Mouse (Mus musculus) heart, adult 9 months (tissue): Measurements from ENCODE around the gene Amfr.
A peak's percentile ranks its signal among the peaks of the same experiment; 100 is the strongest.

ENCODE experiments used
- DNase-seq, 2 experiments: peaks; one replicate each; pipeline ENCODE4 v3.0.0; 2022; ENCODE audit warnings: low spot score in 2 of 2

Gene Amfr

DNA sequence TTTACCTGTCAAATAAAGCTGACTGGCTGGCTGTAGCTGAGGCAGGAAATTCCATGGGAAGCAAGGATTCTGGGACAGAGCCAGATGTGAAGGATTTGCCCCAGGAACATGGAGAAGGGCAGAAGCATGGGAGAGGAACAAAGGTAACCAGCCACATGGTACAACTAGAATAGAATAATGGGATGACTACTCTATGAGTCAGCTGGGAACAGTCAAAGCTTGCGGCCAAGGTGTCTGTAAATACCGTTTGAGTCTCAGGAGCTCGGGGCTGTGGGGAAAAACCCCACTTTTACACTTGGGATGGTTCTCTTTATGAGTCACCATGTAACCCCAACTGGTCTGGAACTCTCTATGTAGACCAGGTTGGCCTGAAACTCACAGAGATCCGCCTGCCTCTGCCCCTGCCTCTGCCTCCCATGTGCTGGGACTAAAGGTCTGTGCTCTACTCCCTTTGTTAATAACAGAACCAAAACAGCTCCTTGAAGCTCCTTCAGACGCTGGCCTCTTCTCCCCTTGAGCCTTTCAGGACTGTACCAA is 30.9 kb downstream of the Amfr start:
- DNase-seq = no peak

DNA sequence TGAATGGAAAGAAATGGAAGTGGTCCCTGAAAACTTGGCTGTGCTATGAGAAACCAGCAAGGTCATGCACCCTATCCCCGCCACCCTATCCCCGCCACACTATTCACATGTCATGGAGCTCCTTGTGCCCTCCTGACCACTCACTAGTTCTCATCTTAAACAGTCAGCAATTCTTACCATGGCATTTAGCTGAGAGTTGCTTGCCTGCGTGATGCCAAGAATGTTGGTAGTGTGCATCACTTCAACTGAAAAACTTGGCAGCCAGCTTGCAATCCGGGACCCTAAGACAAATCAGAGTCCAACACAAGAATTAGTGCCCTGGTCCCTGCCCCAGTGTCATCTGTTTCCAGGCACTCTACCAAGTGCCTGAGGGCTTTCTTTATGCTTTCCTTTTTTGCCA is 32.5 kb downstream of the Amfr start:
- no peak for DNase-seq

DNA sequence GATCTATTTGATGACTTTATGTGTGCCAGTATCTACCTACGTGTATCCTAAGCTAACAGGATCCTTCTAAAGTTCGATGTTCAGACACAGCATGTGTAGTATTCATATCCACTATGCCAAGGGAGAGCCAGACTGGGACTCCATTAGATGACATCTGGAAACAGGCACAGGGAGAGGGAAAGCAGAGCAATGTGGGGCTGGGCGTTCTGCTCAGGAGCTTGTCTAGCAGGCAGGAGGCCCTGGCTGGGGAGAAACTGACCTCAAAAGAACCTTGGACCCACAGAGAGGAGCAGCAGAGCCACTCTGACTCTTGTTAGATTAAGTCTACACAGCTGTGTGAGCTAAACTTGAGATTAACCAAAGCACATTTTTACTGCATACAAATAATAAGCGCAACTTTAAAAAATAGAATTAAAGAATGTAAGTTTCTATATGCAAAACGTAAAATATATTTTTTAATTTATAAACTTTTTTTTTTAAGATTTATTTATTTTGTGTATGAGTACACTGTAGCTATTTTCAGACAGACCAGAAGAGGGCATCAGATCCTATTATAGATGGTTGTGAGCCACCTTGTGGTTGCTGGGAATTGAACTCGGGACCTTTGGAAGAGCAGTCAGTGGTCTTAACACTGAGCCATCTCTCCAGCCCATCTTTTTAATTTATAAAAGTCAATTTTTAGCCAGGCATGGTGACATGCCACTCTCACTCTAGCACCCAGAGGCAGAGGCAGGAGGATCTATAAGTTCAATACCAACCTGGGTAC is 36.0 kb downstream of the Amfr start:
- DNase-seq = peak in 1 of 2 experiments; percentile 17

DNA sequence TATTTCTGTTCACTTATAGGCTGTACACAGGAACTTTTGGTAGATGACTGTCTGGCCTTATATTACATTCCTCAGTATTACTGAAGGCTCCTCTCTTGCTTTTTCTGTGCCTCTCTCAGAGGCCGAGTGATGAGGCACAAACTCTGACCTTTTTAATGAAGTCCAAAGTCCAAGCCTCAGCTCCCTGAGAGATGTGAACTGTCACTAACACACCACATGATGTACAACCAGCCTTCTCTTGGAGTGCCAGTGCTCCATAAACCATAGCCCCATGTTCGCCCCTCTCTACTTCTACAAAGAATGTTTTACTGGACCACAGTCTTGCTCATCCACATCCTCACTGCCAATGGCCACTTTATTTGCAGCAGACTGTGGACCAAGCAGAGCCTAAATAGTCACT is 37.3 kb downstream of the Amfr start:
- no peak for DNase-seq

DNA sequence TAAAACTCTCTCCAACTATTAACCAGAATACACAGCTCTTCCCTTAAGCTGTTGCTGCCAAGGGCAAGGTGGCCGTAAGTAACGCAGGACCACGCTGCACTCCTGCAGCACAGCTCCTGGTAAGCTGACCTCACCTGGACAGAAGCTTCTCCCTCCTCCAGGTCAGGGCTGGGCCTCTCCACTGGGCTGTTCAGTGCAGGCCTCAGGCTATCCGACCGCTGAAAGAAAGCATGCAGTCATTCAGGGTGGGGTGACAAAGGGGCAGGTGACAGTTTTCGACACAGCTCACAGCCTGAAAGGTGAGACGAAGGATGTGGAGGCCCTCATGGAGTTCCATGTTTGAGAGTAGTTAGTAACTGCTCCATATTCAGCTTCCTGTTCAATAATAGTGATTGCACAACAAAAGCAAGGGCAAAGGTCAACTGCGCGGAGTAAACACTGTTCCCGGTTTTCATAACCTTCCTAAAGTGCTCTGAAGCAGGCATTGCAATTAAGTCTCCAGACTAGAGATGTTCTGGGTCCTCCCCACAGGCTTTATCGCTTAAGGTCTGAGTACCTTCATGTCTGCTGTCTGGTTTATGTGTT is 37.9 kb downstream of the Amfr start:
- DNase-seq = no peak

DNA sequence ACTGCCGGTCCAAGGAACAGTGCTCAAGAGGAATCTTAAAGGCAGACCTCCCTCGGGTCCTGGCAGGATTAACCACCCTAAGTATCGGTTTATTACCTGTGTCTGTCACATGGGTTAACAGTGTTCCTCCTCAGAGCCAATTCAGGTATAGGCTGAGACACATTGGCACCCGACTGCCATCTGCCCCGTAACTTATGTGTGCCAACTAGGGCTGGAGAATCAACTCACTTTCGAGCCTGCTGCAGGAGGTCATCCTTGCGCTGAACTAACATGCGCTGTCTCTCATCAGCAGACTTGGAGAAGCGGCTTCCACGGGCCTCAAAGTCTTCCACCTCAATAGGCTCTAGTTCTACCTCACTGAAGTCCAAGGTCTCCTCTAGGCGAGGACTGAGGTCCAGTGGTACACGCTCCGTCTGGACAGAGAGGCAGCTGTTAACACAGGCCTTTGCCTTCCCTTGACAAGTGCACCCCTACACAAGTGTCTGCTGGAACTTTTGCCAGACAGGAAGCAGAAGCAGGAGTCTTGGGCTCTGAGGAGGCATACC is 38.7 kb downstream of the Amfr start:
- DNase-seq = no peak

DNA sequence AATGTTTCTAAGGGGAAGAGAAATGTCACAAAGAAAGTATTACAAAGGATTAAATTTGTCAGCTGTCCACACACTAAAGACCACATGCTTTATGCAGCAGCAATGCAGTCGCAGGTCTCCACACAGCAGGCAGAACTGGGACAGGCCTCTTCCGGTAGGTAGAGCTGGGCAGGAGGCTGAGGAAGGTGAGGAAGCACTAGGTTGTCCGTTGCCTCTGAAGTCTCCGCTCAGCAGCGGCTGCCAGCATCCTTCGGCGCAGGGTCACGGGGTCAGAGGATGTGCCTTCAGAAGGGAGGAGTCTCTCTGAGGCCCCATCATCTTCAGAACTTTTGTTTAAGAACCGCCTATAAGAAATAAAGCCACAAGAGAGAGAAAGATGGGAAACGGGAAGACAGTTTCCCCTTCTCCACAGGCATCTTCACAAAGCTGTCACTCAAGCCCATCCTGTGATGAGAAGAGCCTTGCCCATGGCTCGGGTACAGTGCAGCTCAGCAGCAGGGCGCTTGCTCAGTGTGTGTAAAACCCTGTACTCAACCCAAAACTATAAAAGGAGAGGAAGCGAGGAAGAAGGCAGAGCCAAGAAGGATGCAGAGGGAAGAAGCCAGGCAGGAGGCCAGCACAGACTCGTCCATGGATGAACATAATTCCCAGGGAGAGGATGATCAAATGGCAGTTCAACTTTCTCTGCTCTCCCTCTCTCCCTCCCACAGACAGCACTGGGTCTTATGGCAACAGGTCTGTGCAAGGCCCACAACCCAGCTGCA is 39.5 kb downstream of the Amfr start:
- DNase-seq = no peak

DNA sequence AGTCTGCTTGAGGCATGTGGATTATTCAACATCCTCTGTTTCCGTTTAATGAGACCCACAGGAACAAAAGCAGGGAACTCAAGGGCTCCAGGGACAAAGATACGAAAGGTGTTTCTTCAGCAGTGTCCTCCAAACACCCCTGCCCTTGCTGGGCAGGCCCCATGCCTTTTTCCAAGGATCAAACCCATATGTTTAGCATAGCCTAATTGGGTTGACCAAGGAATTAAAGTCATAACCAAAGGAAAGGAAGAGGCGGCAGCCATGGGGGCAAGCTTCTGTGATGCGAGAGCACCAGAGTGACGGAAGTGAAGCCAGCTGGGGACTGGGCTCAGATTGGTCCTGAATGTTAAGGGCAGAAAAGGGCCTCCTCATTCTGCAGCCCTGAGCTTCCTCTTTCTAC is 40.4 kb downstream of the Amfr start:
- DNase-seq = no peak

DNA sequence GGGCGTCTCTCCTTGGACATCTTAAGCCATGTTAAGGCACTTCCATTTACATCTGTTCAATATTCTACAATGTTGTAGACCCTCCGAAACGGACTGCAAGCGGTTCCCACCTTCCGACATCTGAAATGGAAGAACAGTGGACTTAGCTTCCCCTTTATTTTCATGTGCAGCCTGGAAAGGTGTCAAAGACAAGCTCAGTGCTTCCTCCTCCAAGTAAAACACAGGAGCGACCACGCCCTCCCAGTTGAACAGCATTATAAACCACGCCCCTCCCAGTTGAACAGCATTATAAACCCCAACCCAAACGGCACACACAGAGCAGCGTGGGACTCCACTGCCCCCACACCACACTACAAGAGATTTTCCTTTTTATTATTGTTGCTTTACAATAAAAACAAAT is 41.2 kb downstream of the Amfr start:
- no peak for DNase-seq

DNA sequence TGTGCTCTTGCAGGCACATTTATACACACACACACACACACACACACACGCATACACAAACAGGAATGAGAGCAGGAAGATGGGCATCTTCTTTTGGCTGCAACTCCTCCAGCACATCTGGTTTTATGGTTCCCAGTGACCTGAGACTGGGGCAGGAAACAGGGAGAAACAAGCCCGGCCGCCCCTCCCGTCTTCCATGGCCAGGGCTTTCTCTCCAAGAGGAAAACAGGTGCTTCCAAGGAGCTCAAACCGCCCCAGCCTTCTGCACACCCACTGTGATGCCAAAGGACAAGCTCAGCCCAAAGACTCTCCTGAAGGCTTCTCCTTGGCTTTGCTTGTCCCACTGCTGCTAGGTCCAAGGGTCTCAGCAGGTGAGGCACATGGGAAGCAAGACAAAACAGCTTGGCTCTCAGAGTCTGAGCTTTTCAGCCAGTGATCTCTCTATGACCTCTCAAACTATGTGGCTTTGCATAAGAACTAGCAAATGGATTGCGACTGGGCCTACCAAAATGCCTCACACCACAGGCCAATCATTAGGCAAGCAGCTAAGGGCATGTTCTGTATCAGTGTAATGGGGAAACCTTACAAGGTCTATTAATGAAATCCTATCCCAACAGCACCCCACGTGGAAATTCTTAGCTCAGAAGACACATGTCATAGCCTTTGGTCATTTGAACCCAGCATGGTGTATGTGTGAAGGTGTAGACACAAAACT is 42.9 kb downstream of the Amfr start:
- no peak for DNase-seq

DNA sequence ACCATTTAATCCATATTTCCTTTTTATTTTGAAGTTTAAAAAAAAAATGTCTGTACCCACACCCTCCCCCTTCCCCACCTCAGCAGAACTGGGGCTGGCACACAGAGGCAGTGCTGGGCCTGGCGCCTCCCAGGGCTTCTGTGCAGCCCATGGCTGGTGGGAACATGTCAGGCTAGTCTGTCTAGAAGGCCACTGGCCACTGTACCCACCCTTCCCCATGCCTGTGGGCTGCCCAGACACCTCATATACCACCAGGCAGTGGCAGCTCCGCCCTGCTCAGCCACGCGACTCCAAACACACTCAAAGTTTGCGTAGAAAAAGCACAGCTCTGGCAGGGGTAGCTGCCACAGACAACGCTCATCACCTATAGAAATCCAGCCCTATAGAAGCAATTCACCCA is 44.3 kb downstream of the Amfr start:
- no peak for DNase-seq

DNA sequence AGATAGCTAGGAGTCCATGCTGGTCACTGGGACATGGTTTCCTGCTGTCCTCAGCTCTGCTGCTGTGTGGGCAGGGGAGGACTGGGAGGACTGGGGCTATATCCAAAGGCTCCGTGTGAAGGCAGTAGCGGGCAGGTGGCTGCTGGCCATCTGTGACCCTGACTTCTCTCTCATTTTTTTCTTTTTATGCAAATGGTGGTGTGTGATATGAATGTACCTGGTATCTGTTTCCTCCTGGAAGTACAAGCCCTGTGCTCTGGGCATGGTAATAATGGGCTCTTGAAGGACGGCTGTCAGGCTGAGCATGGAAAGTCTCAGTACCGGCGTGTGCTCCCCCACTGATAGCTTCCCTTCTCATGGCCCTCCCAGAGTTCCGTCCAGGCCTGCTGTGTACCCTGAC is 51.7 kb downstream of the Amfr start:
- DNase-seq = no peak

DNA sequence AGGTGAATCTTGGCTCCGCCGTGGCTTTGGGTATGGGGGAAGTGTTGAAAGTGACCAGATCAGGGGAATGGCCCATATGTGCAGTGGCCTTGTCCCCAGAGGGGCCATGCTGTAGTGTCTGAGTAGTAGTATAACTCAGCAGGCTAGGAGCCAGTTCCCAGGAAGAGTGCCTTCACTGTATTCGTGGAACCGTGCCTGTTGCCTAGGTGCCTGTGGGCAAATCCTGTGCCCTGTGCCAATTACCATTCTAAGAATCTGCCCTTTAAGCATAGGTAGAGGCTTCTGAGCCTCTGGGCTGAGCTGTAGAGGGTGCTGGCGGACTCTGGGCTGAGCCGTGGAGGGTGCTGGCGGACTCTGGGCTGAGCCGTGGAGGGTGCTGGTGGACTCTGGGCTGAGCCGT is 54.2 kb downstream of the Amfr start:
- peak in 1 of 2 experiments; percentile 27 for DNase-seq

DNA sequence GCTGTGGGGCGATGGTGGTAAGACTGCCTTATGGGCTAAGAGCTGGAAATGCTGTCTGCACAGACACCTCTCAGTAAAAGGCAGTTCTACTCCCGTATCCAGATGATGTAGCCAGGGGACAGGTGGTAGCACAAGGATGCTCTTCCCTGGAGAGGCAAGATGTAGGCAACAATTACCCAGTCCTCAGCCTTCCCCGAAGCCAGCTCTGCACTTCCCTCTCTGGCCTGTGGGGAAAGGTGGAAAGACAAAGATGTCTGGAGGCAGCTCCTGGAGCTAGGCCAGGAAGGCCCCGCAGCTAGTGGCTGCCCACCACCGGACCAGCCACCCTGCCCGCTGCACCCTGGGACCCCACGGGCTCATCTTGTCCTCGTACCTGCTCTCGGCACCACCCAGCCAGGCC is 60.1 kb downstream of the Amfr start:
- no peak for DNase-seq

DNA sequence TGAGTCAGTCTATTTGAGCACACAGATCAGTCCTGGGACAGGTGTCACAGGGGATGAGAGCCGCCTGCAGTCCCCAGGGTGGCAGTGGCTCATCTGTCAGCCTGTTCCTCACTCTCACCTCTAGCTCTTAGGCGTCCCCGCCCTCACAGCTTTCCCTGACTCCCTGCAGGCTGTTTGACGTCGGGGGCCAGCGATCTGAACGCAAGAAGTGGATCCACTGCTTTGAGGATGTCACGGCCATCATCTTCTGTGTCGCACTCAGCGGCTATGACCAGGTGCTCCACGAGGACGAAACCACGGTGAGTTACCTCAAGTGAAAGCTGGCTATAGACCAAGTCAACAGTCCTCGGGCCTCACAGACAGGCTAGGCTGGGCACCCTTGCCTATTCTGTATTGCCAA is 62.5 kb downstream of the Amfr start:
- DNase-seq = no peak

DNA sequence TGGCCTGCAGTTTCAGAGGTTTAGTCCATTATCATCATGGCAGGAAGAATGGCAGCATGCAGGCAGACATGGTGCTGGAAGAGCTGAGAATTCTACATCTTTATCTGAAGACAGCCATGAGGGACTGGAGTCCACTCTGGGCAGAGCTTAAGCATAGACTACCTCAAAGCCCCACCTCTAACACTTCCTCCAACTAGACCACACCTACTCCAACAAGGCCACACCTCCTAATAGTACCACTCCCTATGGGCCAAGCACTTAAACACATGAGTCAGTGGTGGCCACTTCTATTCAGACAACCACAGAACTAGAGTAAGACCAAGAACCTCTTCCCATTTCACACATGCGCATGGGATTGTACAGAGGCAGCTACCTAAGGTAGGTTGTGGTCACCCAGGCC is 66.2 kb downstream of the Amfr start:
- DNase-seq = no peak

DNA sequence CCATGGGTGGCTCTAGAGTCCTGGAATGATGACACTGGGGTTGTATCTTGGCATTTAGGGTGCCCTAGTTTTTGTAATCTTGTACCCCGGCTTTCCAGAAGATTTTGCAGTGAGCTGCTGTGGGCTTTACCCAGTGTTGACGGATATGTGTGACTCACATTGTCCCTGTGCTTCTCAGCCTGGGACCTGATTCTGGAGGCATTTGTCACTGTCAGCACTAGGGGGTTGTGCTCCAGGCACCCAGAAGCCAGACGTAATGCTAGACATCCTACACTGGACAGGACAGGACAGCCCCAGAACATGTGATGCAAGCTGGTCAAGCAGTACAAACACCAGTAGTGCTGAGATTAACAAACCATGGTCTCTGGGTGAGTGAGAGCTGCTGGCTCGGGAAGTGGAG is 66.9 kb downstream of the Amfr start:
- DNase-seq = no peak

DNA sequence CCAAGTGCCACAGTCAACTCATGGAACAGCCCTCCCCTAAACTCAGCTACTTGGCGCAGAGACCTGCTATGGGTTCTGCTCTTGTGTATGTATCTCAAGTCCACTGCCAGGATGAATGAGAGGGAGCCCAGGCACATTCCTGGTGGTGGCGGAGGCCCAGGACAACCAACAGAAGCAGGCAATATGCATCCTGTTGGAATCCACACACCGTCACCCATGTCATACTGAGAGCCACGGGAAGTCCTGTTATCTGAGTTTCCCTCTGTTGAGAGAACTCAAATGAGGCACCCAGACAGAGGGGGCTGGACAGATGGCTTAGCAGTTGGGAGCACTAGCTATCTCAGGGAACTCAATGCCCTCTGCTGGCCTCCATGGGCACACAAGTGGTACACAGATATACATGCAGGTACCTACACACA is 71.0 kb downstream of the Amfr start:
- no peak for DNase-seq

DNA sequence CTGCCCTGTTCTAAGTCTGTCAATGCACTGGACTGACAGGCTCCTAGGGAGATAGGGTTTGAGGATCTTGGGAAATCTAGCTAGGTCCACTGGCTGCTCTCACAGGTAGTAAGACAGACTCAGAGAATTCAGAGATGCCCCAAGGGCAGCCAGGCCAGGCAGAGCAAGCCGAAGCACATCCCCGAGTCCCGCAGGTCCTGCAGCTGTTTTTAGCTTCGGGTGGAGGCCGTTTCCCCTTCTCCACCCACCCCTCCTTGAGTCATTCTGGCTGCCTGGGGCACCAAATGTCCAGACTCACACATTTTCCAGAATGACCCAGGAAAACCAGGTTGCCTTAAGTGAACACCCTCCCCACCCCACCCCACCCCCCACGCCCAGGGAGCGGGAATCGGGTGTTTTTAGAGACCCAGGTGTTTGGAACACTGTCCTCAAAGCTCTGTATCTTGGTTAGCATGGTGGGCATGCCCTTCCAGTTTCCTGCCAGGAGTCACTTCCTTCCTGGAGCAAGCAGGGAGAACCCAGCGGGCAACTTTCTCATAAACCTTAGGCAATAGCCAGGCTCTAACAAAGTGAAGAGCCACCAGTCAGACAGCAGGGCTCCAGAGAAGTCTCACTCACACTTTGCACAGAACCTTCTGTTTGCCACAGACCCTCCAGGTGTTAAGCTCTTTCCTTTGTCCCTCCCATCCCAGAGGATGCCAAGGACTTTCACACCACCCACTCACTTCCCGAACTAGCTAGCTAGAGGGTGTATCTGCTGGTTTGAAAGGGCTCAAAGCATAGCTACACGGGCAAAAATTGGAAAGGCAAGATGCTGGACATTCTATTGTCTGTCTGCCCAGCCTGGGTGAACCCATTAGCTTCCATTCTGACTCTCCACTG is 71.9 kb downstream of the Amfr start:
- DNase-seq = no peak

DNA sequence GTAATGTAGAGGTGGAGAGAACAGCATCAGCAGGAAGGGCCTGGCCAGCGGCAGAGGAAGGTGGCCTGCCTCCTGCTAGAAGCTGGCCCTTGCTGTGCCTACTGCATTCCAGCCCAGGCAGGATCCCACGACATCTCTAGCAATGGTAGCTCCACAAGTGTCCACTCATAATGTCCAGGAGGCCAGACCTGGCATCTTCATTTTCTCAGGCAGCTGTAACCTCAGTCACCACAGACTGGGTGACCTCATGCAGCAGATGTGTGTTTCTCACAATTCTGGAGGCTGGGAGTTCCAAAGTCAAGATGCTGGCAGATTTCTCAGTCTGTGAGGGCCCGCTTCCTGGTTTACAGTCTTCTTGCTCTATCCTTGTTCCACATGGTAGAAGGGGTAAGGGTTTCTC is 74.4 kb downstream of the Amfr start:
- no peak for DNase-seq

DNA sequence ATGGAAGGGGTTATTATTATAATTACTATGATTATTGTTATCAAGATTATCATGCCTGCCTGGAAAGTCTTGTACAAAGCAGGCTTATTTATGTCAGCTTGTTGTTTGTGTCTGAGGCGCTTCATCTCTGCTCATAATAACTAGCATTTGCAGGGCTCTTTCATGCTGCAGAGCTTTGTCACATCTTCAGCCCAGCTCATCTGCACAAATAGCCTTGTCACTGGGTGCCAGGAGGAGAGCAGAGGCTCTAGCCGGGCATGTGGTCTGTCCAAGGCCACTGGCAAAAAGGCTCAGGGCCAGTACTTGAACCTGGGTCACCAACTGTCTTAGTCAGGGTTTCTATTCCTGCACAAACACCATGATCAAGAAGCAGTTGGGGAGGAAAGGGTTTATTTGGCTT is 79.4 kb downstream of the Amfr start:
- DNase-seq = no peak
